Mouse (Mus musculus) heart, postnatal 14 days (tissue): ENCODE measurements at regions not wholly inside any gene's neighbourhood (a gene's known extent, or its start where the extent isn't known, plus 50 kb on each side); places are given as distances from the start of the nearest gene placed in this dataset.

ENCODE experiments used
- DNase-seq, 2 experiments: peaks; one replicate each; pipeline ENCODE4 v3.0.0; 2021 to 2022
- intact Hi-C: fragments of 180-260 bp; cut with DNase I; formaldehyde crosslinking; loops from one replicate; pipeline ENCODE4 v1.15.1; 2025

DNA sequence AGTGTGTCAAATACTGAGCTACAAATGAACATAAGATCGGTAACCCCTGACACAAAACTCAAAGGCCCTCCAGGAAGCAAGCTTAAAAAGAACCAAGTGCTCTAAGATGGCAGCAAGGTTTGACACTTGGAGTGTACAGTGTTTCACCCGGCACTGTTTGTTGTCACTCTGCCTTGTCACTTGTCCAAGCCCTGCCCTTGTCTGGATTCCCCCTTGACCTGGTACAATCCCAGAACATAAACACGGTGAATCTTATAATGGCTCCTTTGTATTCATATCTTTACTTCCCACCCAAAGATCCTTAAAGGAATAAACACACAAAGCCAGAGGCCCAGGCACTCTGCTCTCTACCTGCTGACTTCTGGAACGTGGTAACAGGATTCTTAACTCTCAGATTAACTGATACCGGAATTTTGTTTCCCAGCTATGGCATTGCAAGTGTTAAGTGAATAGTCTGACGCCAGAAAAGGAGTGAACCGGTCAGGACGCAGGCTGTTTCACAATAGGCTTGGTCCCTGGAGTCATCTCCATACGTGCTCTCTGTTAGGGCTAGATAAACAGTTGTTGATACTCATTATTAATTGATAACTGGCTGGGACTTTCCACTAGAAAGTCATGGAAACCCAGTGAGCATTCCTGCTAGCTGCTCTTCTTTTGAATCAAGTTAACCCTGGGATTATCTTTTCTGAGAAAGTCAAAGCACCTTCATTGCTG is 95.9 kb upstream of the Ankrd55 start:
- intact Hi-C loops = no loop called here

DNA sequence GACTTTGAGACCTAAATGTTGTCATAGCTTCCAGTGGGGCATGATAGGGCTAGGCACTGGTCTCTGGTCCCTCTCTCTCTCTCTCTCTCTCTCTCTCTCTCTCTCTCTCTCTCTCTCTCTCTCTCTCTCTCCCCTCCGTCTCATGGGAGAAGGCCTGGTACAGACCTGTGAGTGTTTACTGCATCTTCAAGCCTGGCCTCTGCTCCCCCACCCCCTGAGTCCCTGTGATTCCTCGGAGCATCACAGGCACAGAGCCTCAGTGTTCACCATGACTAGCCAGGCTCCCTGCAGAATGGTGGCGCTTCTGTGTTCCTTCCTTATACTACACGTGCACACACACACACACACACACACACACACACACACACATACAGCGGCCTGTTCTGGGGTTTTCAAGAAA is 94.6 kb upstream of the Ankrd55 start:
- intact Hi-C loops = no loop called here
- DNase-seq = no peak

More for the DNA sequence above, 95.9 kb upstream of the Ankrd55 start:
- no peak for DNase-seq

DNA sequence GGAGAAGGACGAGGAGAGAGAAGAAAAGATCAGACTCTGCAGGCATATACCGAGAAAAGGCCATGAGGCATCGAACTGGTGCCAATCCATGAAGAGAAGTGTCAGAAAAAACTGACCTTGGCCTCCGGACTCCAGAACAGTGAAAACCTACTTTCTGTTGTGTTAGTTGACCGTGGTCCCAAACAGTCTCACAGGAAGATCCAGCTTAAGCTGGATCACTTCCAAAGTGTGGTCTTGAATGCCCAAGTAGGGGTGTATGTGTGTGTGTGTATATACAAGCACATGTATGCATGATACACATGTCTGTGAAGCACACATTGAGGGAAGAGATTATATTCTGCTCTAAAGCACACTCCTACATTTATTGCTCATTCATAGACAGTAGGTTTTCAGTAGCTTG is 93.3 kb upstream of the Ankrd55 start:
- intact Hi-C loops = loop anchor here (5.0 kb wide), 6 partner anchors 43 to 388 kb away; partner anchors contain the start of gene Map3k1

DNA sequence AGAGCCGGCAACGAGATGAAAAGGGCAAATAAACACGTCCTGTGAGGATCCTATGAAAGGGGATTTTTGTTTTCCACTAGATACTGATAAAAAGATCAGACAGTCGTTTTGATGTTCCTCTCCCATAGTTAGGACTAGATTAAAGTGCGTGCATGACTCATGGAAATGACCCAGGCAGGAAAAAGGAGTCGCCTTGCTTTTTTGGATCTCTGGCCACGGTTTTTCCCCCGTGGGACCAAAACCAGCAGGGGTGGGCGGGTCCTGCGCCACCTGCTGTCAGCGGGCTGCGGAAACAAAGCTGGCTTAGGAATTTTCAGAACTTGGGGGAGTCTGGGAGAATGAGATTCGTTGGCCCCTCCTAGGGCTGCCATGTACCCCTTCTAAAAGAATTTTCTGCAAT is 91.5 kb upstream of the Ankrd55 start:
- intact Hi-C loops = loop anchor here (1.0 to 5.0 kb wide), 7 partner anchors 44 to 408 kb away; partner anchors contain the start of gene Map3k1
- DNase-seq = peak; percentile 80 to 85

More for the DNA sequence above, 93.3 kb upstream of the Ankrd55 start:
- no peak for DNase-seq

DNA sequence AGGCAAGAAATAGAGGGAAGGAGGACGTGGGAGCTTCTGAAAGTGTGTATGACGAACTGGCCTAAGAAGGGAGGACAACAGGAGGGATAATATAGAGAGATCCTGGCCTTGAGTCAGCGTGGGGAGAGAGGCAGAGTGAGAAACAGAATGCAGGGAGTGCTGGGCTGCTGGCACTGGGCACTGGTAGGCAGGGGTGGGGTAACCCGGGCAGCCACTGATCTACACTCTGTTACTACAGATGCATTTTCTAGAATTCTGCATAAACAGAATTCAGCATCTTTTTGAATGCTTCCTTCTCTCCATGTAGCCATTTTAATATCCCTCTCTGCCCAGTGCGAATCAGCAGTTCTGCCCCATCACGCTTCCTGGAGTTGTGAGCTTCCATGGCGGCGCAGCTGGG is 84.5 kb upstream of the Ankrd55 start:
- no peak for DNase-seq
- intact Hi-C loops = no loop called here

DNA sequence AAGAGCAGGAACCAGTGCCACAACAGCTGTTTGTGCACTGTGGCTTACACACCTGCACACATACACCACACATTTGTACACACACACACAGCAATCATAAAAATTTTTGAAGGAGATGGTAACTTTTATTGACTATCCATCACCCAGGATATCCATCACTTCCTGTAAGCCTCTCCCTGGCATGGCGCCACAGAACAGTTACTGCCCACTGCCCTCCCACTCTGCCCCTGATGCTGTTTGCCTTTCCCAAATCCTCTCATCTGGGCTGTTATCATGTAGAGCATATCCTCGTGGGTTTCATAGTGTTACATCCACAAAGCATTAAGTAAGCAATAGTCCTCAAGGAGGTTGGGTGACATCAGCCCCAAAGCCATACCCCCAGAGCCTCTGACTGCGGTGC is 84.0 kb upstream of the Ankrd55 start:
- DNase-seq = no peak
- intact Hi-C loops = no loop called here

DNA sequence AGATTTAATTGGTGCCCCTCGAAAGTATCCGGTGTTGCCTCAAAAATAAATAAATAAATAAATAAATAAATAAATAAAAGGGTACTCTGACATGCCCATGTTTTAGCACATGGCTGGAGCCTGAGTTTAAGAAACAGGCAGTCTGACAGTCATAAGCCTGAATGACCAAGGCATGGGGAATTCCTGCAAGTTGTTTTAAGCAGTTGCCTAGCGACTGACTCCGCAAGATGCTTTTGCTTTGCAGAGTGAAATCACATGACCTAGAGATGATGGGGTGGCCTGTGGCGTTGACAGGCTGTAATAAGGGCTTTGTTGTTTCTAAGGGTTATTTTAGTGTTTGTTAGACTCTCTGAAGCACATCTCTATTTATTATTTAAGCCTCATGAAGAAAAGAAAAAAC is 83.4 kb upstream of the Ankrd55 start:
- intact Hi-C loops = no loop called here
- no peak for DNase-seq

DNA sequence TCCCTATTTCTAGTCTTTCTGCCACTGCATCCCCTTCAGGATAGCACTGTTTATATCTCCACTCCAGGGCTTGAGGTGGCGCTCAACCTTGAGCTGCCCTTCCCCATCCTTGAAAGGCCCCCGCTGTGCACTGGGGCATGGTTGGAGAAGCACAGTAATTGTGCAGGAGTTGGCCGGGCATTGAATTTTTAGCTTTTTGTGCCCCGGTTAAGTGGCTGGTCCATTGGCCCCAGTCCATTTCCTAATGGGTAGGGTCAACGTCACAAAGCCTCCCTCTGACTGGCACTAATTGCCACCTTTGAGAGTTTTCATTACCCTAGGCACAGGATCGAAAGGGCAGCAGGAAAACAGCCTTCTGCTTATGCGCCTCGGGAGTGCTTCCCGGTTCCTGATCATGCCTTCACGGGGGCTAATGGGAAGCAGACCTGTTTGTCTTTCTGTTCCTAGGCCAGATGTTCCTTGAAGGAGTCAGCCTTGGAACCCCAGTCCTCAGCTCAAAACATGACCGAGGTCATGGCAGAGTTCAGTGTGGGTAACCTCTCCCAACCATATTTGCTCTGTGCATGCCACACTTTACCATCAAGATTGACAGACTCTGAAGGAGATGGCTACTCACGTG is 80.5 kb upstream of the Ankrd55 start:
- intact Hi-C loops = no loop called here
- DNase-seq = no peak

DNA sequence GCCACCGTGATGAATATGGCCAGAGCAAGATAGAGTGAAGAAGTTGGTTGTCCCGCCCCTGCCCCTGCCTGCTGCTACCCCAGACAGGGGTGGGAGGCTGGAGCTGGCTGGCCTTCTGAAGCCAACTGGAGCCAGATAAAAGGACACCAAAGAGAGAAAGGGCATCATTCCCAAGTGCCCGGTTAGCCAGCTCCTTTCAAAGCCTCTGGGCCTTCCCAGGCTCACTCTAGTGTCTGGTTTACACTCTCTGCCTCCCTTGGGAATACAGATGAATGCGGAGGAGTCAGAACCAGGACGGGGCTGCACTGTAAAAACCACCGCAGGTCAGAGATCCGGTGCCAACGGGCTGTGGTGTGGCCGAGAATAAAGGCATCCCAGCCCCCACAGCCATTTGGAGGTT is 76.4 kb upstream of the Ankrd55 start:
- intact Hi-C loops = no loop called here
- no peak for DNase-seq

DNA sequence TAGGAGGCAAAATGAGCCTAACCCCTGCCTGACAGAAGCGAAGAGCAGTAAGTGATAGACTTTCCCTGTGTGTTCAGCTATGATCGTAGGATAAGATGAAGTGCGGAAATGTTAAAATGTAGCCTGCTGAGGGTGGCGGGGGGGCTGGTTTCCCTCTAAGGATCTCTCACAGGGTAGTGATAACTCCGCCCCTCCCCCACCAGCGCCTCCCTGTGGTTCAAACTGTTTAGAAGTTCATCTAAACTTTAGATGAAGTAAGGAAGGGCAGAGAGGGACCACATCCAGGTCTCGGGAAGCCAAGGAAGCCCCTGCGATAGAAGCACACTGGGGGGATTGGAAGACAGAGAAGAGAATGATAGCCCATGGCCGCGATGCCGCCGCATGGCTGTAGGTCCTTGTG is 75.9 kb upstream of the Ankrd55 start:
- intact Hi-C loops = no loop called here

DNA sequence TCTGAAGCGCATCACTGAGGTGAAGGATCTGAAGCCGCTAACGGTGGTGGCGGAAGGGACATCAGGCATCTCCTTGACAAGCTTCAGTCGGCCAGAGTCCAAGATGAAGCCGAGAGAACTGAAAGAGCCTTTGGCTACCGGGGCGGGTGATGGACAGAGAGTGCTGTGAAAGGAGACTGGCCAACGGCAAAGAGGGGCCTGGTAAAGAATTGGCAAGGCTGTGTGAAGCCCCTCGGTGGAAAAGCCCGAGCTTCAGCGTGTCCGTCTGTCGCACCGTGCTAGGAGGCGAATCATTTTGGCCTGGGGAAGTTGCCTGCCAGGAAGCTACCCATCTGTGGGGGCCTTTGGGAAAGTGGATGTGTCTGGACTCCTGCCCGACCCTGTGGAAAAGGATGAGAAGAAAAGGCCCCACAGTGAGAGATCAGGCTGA is 74.6 kb upstream of the Ankrd55 start:
- intact Hi-C loops = no loop called here

More for the DNA sequence above, 75.9 kb upstream of the Ankrd55 start:
- no peak for DNase-seq

DNA sequence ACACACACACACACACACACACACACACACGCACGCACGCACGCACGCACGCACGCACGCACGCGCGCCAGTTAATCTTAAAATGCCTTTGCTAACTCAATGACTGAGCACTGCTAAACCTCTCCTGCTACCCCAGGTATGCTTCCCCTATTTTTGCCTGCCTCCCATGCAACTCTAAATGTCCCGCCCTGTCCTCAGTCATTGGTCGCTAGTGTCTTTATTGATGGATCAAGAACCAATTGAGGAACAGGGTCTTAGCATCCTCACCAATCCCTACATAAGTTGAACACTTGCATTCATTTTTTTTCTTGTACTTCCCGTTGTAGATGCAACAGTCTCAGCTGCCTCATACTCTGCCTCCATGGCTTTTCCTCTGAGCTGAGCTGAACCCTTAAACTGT is 72.2 kb upstream of the Ankrd55 start:
- intact Hi-C loops = no loop called here
- DNase-seq = no peak

More for the DNA sequence above, 74.6 kb upstream of the Ankrd55 start:
- no peak for DNase-seq

DNA sequence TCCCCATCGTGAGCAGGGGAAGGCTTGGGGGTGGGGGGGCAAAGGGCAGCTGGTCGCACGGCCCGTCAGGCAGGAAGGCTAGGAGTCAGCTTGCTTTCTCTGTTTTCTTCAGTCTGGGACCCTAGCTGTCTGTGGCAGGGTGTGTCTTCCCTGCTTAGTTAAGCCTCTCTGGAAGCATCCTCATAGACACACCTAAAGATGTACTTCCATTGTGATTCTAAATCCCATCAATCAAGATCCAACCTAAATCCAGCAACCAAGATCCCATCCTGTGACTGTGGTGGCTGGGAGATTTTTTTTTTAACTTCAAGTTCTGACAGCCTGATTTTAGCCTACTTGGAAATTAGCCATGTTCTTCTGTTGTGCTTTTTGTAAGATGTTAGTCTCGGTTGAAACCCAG is 69.9 kb upstream of the Ankrd55 start:
- intact Hi-C loops = no loop called here
- DNase-seq = no peak

DNA sequence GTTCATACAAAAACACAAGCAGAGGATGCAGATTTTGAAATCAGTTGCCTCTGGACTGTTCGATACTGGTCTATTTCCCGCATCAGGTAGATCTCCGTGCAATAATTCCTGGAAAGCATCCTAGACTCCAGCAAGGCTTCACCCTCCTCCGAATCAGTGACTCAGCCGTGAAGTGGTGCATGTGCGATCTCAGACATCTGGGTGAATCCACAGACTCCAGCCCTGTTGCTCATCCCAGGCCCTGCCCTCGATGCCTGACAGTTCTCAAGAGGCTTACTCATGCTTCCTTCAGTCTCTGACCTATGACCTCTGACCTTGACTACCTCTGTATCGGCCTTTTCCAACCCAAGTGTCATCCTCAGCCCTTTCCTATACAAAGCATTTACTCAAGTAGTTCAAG is 68.1 kb upstream of the Ankrd55 start:
- no peak for DNase-seq
- intact Hi-C loops = no loop called here

DNA sequence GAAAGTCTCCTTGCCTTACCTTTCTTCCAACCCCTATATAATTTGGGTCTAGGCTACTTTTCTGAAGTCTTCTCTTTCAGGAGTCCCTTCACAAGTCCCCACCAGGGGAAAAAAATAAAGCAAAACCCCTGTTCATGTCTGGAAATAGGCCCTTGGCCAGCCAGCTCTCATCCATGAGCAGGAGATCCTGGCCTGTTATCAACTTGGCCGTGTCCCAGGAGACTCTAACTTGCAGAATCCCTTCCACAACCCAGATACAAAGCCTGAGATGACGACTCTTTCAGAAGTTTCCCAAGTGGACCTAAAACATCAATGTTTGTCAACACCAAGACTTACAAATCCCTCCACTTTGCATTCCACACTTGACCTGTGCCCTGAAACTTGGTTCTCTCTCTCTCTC is 64.6 kb upstream of the Ankrd55 start:
- intact Hi-C loops = no loop called here
- peak; percentile 34 to 61 for DNase-seq

DNA sequence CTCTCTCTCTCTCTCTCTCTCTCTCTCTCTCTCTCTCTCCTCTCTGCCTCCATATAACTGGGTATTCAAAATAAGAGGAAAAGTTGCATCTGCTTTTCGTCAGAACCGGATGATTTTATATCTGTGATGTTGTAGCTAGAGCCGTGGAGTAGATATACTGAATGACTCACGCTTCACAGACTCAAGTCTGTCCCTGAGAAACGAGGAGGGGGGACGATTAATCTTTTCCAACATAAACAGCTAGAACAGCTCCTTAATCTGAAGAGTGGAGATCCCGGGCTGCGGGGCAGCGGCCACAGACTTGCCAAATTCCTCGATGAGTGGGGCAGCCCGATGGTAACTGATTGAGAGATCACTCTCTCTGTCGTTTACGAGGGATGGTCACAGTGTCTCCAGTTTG is 60.5 kb upstream of the Ankrd55 start:
- intact Hi-C loops = no loop called here
- no peak for DNase-seq

DNA sequence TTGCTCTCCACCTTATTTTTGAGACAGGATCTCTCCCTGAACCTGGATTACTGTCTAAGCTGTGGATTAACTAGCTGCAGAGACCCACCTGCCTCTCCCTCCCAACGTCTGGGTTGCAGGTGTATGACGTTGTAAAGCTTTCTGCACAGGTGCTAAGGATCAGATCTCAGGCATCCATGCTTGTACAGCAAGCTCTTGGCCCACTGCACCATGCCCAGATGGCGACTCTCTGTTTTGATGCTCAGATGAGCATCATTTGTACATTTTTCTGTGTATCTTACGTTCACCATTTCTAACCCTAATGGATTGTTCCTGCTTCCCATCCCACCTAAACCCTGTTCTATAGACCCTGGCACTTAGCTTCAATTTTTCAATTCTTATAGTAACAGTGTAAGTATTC is 59.4 kb upstream of the Ankrd55 start:
- DNase-seq = no peak

DNA sequence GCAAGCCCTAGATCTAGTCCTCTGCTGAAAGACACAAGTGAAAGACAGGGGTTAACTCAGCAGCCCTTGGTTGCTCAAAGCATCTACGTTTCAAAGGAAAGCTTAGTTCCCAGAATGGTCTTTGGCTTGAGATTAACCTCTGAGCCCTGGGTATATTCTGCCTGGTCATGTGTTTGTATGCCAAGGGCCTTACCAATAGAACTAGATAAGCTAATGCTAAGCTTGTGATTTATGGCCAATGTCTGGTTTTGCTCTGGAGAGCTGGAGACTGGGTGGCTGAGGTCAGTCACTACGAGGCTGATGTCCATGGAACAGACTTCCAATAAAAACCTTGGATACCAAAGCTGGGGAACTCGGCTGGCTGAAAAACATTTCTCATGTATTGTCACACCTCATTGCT is 58.1 kb upstream of the Ankrd55 start:
- intact Hi-C loops = no loop called here
- no peak for DNase-seq

More for the DNA sequence above, 59.4 kb upstream of the Ankrd55 start:
- intact Hi-C loops = no loop called here

DNA sequence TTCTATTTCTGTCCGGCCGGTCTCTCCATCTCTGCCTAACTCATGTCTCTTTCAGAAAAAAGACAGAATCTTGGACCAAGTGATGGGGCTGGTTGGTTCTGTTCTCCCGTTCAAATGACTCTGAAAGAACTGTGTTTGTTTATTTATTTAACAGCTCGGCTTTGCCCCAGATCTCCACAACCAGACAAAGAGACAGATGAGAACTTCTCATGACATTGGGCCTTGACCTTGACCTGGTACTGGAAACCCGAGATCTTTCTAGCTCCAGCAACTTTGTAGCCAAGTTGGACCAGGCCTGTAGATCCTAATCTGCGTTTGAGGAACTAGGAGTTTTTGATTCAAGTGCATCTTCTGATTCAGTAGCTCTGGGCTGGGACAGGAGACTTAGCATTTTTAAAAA is 53.6 kb upstream of the Ankrd55 start:
- no peak for DNase-seq
- intact Hi-C loops = no loop called here

DNA sequence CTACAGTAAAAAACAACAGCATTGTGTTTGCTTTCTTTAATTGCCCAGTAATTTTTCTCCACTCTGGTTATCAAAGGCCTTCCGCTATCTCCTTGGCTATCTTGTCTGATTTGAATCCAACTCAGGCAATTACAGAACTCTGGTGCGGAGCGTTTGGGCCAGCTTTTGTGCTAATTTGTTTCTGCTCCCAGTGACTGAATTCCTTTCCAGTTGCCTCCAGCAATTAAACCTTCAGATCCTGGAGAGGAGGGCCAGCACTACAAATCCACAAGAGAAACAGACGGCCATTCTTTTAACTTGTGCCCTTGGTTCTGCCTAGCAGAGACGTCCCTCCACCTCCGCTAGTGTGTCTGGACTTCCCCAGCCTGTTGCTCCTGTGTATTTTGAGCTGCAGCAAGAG is 51.3 kb upstream of the Ankrd55 start:
- DNase-seq = no peak
- intact Hi-C loops = no loop called here

DNA sequence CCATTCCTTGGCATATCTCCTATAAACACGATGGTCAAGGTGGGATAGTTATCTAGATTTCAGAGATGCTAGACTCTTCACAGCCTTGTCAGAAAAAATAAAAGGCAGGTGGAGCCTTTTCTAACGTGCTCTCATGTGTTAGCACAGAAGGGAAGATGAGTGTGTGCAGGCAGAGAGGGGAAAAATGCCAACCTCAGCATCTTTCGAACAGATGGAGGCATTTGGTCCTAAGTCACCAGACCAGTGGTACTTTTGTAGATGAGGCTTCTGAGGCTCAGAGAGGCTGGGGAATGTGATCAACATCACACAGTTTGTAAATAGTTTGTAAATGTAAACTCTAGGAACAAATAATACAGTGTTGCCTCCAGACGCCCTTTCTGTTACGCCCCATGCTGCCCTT is 50.9 kb upstream of the Ankrd55 start:
- no peak for DNase-seq
- intact Hi-C loops = no loop called here

DNA sequence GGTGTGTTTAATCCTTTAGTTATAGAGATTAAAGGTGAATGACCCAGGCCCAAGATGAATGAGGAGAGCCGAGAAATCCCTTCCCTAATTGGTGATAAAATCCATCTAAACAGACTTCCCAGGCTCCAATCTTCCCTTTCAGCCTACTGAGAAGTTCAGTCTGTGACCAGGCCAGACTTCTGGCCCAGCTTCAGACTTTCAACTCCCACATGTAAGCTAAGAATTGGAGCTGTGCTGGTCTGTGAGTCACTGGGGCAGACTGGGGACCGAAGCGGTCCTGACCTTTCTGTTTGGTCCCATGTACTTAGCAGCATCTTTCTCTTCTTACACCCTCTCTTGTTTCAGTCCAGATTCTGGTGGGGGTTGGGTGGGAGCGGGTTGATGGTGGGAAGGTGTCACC is 50.3 kb upstream of the Ankrd55 start:
- intact Hi-C loops = no loop called here
- no peak for DNase-seq
